Mouse (Mus musculus) retina, adult 2 months (tissue): ENCODE results near the gene Cdc42ep1.
"Not testable (repeated sequence)": the region's sequence is repeated elsewhere in the genome, so short reads cannot be mapped to it uniquely, and the experiment has no call there.

ENCODE experiments used
- DNase-seq: peaks from one replicate; pipeline ENCODE4 v3.0.0-alpha.2; 2012; ENCODE audit warnings: low read depth, low spot score

Gene Cdc42ep1

GRCm38 (mm10) chr15:78877810-78878390 is 35.5 kb downstream of the Cdc42ep1 start:
- DNase-seq, result no peak

- not testable (repeated sequence) for DNase-seq
Measured at GRCm38 (mm10) chr15:78878792-78879516, 36.5 kb downstream of the Cdc42ep1 start.

GRCm38 (mm10) chr15:78880432-78880831 is 38.0 kb downstream of the Cdc42ep1 start:
- DNase-seq, result no peak

GRCm38 (mm10) chr15:78881828-78882227 is 39.4 kb downstream of the Cdc42ep1 start:
- DNase-seq, result no peak

- DNase-seq, result no peak
Measured at GRCm38 (mm10) chr15:78889401-78889853, 47.0 kb downstream of the Cdc42ep1 start.

DNA sequence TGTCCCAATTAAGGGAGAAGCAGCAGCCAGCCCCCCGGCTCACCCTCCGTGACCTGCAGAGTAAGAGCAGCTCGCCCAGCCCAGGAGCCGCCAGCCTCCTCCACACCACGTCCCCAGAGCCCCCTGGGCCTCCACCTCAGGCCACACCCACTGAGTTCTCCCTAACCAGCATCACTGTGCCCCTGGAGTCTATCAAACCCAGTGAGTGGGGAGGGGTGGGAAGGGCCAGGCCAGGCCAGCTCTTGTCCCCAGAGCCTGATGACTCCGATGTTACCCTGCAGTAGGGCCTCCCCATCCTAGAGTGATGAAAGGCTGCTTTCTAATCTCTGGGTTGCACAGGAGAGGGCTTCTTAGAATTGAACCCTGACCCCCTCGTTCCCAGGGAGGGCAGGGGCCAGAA is 50.0 kb downstream of the Cdc42ep1 start:
- no peak for DNase-seq

DNA sequence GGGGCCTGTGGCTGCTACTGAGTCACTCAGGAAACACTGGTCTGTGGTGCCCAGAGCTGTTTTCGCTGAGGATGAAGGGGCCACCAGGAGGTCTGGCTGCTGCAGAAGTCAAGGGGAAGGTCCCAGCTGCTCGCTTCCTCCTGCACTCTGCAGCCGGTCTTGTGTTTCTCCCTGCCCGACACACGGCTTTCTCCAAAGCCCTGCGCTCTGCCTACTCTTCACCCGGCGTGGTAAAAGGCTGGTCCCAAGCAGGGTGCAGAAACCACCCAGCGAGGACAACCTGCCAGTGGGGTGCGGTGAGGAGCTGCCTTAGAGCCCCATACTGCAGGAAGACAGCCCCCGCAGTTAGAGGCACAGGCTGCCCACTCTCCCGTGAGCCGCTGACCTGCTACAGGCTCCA is 52.3 kb downstream of the Cdc42ep1 start:
- no peak for DNase-seq

GRCm38 (mm10) chr15:78895741-78896140 is 53.3 kb downstream of the Cdc42ep1 start:
- DNase-seq, result no peak

DNA sequence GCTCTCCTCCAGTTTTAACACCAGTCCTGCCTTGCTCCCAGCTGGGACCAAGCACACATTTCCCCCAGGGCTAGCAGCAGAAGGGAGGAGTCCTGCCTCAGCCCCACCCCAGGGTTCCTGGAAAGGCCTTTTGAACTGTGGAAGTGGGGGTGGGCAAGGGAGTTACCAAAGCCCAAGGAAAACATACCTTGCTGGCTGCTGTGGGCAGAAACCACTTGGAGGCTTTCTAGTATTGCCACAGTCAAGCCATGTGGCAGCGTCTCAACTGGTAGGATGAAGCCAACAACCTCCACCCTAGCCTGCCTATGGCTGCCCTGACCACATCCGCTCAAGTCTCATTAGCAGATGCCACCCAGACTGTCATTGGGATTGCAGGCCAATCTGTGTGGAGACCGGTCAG is 53.7 kb downstream of the Cdc42ep1 start:
- DNase-seq, result no peak

DNA sequence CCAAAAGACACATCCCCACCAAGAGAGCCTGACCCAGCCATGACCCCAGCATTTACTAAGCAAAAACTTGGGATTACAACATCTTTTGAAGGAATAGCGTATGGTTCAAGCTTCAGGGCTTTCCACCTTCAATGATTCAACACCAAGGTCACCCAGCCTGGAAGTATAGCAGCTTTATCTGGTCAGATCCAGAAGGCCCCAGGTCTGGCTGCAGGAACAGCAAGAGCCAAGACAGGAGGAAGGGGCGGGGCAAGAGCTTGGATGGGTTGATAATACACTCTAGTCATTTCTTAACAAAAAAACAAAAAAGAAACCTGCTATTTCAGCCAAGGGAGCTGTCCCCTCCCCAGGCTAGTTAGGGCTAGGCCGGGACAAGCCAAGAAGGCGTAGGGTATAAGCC is 55.1 kb downstream of the Cdc42ep1 start:
- DNase-seq, result no peak

DNA sequence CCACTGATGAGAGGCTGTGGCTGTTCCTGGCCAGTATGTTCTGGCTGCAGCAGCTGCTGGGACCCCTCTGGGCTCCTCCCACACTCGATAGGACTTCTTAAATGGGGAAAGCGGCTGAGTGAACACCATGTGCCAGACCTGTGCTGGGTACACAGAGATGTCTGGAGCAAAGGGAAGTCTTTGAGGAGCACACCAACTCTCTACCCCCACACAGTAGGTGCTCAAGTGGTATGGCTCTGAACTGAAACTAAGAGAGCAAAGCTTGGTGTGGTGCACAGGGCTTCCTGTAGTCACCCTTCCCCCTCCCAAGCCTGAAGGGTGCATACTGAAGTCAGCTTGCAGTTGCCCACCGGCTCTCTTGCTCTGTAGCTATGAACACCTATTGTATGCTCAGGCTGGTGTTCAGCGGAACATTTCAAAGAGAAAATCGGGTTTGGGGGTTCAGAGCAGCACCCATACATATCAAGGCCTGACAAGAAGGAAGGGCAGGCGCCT is 56.1 kb downstream of the Cdc42ep1 start:
- no peak for DNase-seq

DNA sequence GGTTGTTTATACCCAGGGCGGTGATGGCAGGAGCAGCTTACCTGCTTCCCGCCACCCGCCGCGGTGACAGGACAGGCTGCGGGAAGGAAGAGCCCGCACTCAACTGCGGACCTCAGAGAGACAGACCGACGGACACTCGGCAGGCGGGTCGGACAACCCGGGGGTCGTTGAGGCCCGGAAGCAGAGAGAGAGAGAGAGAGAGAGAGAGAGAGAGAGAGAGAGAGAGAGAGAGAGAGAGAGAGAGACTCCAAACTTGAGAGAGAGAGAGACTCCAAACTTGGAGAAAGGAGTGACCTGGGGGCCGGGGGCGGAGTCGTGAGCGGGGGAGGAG is 57.0 kb downstream of the Cdc42ep1 start, which contains the start of gene Gm49510:
TSS of gene Gm49510 (plus strand) at position 259 of the 331 bp plus-strand sequence.
- DNase-seq, result no peak

DNA sequence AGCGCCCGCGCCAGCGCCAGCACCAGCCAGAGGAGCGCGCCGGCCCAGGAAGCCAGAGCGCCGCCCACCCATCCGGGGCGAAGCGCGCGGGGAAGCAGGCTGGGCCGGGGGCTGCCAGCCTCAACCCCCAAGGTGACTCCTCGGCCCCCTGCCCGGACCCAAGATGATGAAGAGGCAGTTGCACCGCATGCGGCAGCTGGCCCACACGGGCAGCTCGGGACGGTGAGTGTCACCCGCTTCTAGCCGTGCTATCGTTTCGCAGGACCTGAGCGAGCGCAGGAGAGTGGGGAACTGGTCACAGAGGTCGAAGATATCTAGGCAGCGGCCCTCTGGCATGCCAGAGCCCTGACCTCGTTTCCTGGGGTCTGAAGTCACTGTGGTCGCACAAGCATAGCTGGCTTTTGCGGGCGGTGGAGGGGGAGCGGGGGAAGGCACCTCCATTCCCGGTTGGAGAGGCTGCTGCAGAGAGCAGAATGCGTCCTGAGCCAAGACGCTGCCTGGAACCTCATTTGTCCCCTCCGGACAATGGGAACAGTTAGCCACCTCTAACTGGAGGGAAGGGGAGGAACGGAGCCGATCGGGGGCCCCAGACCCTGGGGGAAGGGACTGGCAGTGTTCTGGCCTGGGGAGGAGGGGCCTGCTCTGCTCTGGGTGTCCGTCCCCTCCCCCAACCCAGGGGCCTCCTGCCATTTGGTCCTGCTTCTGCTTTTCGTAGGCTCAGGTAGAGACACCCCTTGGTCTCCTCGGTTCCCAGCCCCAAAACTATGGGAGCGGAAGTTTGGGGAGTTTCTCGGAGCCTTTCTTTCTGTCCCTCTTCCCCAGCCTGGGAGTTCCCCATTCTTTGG is 57.5 kb downstream of the Cdc42ep1 start, which contains the start of gene Sh3bp1:
TSS of gene Sh3bp1 (plus strand) at position 29 of the 845 bp plus-strand sequence.
- DNase-seq, result no peak
